Mouse (Mus musculus): ENCODE measurements at regions not wholly inside any gene's neighbourhood (a gene's known extent, or its start where the extent isn't known, plus 50 kb on each side); places are given as distances from the start of the nearest gene placed in this dataset.

DNA sequence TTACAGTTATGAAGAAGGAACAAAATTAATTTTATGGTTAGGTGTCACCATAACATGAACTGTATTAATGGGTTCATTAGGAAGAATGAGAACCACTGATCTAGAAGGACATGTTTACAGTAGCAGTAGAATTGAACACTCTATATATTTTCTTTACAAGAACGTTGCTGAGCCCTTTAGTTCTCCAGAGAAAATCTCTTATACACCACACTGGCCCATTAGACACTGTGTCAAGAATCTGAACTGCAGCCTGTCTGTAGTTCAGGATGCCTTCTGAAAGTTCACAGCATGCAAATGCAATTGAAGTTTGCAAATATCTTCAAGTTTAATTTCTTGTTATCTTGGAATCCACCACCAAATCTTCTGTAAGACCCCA is 307.6 kb downstream of the Phf14 start:
- no peak overlapping the region for H3K4me3 ChIP-seq (ENCODE audit: low read depth, low read length)
- H3K9me3 ChIP-seq (replicated peaks; ENCODE audit: control insufficient read depth, insufficient read depth, low read length, poor library complexity, severe bottlenecking), result peaks cover 2% of the 10 kb centered on the region
- TF ChIP-seq EP300 (IDR thresholded peaks at IDR 0.05; ENCODE audit: insufficient read depth, low read depth, low read length), result no peak
- TF ChIP-seq CTCF (IDR thresholded peaks at IDR 0.05; ENCODE audit: low read depth, low read length), result no peak
- TF ChIP-seq POLR2A (IDR thresholded peaks at IDR 0.05; ENCODE audit: insufficient read depth, low read length), result no peak
- no peak overlapping the region for H3K9ac ChIP-seq (ENCODE audit: low read depth, poor library complexity, severe bottlenecking)
- H3K27me3 ChIP-seq (ENCODE audit: control insufficient read depth, insufficient read depth, low read length, poor library complexity, severe bottlenecking), result no peaks in the 10 kb centered on the region
- no peaks in the 10 kb centered on the region for H3K4me1 ChIP-seq (ENCODE audit: control insufficient read depth, insufficient read depth, low read length)
- no peaks in the 10 kb centered on the region for H3K36me3 ChIP-seq (ENCODE audit: control insufficient read depth, insufficient read depth, low read length, poor library complexity, severe bottlenecking)
- H3K27ac ChIP-seq (ENCODE audit: insufficient read depth, low read length), result no peak overlapping the region

DNA sequence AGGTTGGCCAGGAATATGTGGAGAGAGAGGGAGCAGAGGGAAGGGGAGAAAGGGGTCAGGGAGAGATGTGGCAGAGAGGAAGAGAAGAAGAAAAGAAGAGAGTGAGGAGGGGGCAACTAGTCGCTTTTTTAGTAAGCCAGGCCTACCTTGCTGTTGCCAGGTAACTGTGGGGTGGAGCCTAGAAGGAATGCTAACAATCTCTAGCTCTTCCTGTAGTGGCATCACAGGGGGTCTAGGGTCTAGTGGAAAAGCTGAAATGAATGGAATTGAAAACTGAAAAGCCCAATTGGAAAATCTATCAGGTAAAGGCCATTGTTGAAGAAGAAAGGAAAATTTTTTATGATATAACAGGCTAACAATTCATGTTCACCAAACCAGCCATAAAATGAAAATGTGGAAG is 336.5 kb downstream of the Phf14 start:
- H3K27ac ChIP-seq (ENCODE audit: insufficient read depth, low read length), result no peak overlapping the region
- no peaks in the 10 kb centered on the region for H3K36me3 ChIP-seq (ENCODE audit: control insufficient read depth, insufficient read depth, low read length, poor library complexity, severe bottlenecking)
- no peak overlapping the region for H3K4me3 ChIP-seq (ENCODE audit: low read depth, low read length)
- no peaks in the 10 kb centered on the region for H3K27me3 ChIP-seq (ENCODE audit: control insufficient read depth, insufficient read depth, low read length, poor library complexity, severe bottlenecking)
- H3K9me3 ChIP-seq (replicated peaks; ENCODE audit: control insufficient read depth, insufficient read depth, low read length, poor library complexity, severe bottlenecking), result no peaks in the 10 kb centered on the region
- H3K9ac ChIP-seq (ENCODE audit: low read depth, poor library complexity, severe bottlenecking), result no peak overlapping the region
- no peak for TF ChIP-seq EP300 (IDR thresholded peaks at IDR 0.05; ENCODE audit: insufficient read depth, low read depth, low read length)
- TF ChIP-seq CTCF (IDR thresholded peaks at IDR 0.05; ENCODE audit: low read depth, low read length), result no peak
- no peak for TF ChIP-seq POLR2A (IDR thresholded peaks at IDR 0.05; ENCODE audit: insufficient read depth, low read length)
- H3K4me1 ChIP-seq (ENCODE audit: control insufficient read depth, insufficient read depth, low read length), result no peaks in the 10 kb centered on the region

DNA sequence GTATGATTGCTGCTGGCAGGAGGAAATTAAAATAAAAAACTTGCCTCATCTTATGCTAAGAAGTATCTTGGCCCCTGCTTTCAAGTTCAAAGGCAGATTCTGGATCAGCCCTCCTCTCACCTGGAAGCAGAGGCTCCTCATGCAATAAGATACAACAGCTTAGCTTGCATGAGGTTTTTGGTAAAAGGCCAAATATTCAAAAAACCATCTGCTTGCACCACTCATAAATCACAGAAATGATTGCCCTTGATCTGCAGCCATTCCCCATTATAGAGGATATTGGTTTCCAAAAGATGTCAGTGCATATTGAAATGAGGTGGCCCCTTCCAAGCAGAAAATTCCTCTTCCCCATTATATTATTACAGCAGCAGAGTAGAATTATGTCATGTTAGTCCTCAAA is 340.4 kb downstream of the Phf14 start:
- Histone ChIP-seq H3K27me3 (ENCODE audit: control insufficient read depth, insufficient read depth, low read length, poor library complexity, severe bottlenecking) (no peaks in the 10 kb centered on the region), H3K4me1 (ENCODE audit: control insufficient read depth, insufficient read depth, low read length) (no peaks in the 10 kb centered on the region), H3K36me3 (ENCODE audit: control insufficient read depth, insufficient read depth, low read length, poor library complexity, severe bottlenecking) (no peaks in the 10 kb centered on the region), H3K9ac (ENCODE audit: low read depth, poor library complexity, severe bottlenecking) (no peak overlapping the region), H3K9me3 (replicated peaks; ENCODE audit: control insufficient read depth, insufficient read depth, low read length, poor library complexity, severe bottlenecking) (no peaks in the 10 kb centered on the region), H3K4me3 (ENCODE audit: low read depth, low read length) (no peak overlapping the region), H3K27ac (ENCODE audit: insufficient read depth, low read length) (no peak overlapping the region)
- no peak for TF ChIP-seq POLR2A (IDR thresholded peaks at IDR 0.05; ENCODE audit: insufficient read depth, low read length)
- no peak for TF ChIP-seq EP300 (IDR thresholded peaks at IDR 0.05; ENCODE audit: insufficient read depth, low read depth, low read length)
- no peak for TF ChIP-seq CTCF (IDR thresholded peaks at IDR 0.05; ENCODE audit: low read depth, low read length)

DNA sequence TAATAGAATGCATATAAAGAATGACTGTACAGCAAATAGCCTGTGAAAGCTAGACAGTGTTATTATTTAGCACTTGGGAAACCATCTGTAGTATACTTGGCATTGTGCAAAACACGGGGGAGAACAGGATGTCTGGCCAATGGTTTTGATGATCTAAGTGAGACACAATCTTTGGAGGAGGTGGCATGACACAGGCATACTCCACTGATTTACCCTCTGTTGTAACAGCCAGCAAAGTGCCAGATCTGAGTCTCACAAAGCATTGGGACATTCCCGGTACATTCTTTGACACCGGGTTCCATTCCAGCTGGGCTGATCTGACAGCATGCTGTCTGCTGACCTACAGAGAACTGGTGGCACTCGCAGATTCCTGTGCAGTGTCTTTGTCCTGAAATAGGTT is 341.0 kb downstream of the Phf14 start:
- Histone ChIP-seq H3K4me3 (ENCODE audit: low read depth, low read length) (no peak overlapping the region), H3K9ac (ENCODE audit: low read depth, poor library complexity, severe bottlenecking) (no peak overlapping the region), H3K36me3 (ENCODE audit: control insufficient read depth, insufficient read depth, low read length, poor library complexity, severe bottlenecking) (no peaks in the 10 kb centered on the region), H3K27ac (ENCODE audit: insufficient read depth, low read length) (no peak overlapping the region), H3K9me3 (replicated peaks; ENCODE audit: control insufficient read depth, insufficient read depth, low read length, poor library complexity, severe bottlenecking) (no peaks in the 10 kb centered on the region), H3K4me1 (ENCODE audit: control insufficient read depth, insufficient read depth, low read length) (no peaks in the 10 kb centered on the region), H3K27me3 (ENCODE audit: control insufficient read depth, insufficient read depth, low read length, poor library complexity, severe bottlenecking) (no peaks in the 10 kb centered on the region)
- no peak for TF ChIP-seq CTCF (IDR thresholded peaks at IDR 0.05; ENCODE audit: low read depth, low read length)
- no peak for TF ChIP-seq EP300 (IDR thresholded peaks at IDR 0.05; ENCODE audit: insufficient read depth, low read depth, low read length)
- TF ChIP-seq POLR2A (IDR thresholded peaks at IDR 0.05; ENCODE audit: insufficient read depth, low read length), result no peak

GRCm38 (mm10) chr6:12254507-12254906 is 346.9 kb downstream of the Phf14 start:
- Histone ChIP-seq H3K36me3 (ENCODE audit: control insufficient read depth, insufficient read depth, low read length, poor library complexity, severe bottlenecking) (no peaks in the 10 kb centered on the region), H3K27ac (ENCODE audit: insufficient read depth, low read length) (no peak overlapping the region), H3K9ac (ENCODE audit: low read depth, poor library complexity, severe bottlenecking) (no peak overlapping the region), H3K4me3 (ENCODE audit: low read depth, low read length) (no peak overlapping the region), H3K4me1 (ENCODE audit: control insufficient read depth, insufficient read depth, low read length) (no peaks in the 10 kb centered on the region), H3K9me3 (replicated peaks; ENCODE audit: control insufficient read depth, insufficient read depth, low read length, poor library complexity, severe bottlenecking) (no peaks in the 10 kb centered on the region), H3K27me3 (ENCODE audit: control insufficient read depth, insufficient read depth, low read length, poor library complexity, severe bottlenecking) (no peaks in the 10 kb centered on the region; the same call in 1 of the 2 replicates)
- no peak for TF ChIP-seq EP300 (IDR thresholded peaks at IDR 0.05; ENCODE audit: insufficient read depth, low read depth, low read length)
- no peak for TF ChIP-seq CTCF (IDR thresholded peaks at IDR 0.05; ENCODE audit: low read depth, low read length)
- TF ChIP-seq POLR2A (IDR thresholded peaks at IDR 0.05; ENCODE audit: insufficient read depth, low read length), result no peak

- H3K4me3 ChIP-seq (ENCODE audit: low read depth, low read length), result no peak overlapping the region
- no peaks in the 10 kb centered on the region; the same call in 1 of the 2 replicates for H3K27me3 ChIP-seq (ENCODE audit: control insufficient read depth, insufficient read depth, low read length, poor library complexity, severe bottlenecking)
- H3K36me3 ChIP-seq (ENCODE audit: control insufficient read depth, insufficient read depth, low read length, poor library complexity, severe bottlenecking), result no peaks in the 10 kb centered on the region
- H3K9me3 ChIP-seq (replicated peaks; ENCODE audit: control insufficient read depth, insufficient read depth, low read length, poor library complexity, severe bottlenecking), result no peaks in the 10 kb centered on the region
- no peak overlapping the region for H3K27ac ChIP-seq (ENCODE audit: insufficient read depth, low read length)
- TF ChIP-seq EP300 (IDR thresholded peaks at IDR 0.05; ENCODE audit: insufficient read depth, low read depth, low read length), result no peak
- no peak for TF ChIP-seq POLR2A (IDR thresholded peaks at IDR 0.05; ENCODE audit: insufficient read depth, low read length)
- no peaks in the 10 kb centered on the region for H3K4me1 ChIP-seq (ENCODE audit: control insufficient read depth, insufficient read depth, low read length)
- H3K9ac ChIP-seq (ENCODE audit: low read depth, poor library complexity, severe bottlenecking), result no peak overlapping the region
These were observed 347.8 kb downstream of the Phf14 start for GRCm38 (mm10) chr6:12255434-12255833.

All from ES-Bruce4 (cell line).